Comparison of ENCODE assay signal across 8 mouse cellular contexts in genomic region chr8:69790364-69790763, GRCm38 (mm10). TPM values are rescaled to one million over a fixed set of nuclear protein-coding genes. Genes with fewer than 3 reads are reported as not detected.
DNase-seq lines count a peak whose midpoint lies in the region; ATAC-seq and TF ChIP-seq lines count a peak whose summit lies in the region.

No protein-coding gene starts in this region.

- H3ac ChIP-seq in myocyte (ENCODE audit: control insufficient read depth, insufficient read length): peak overlapping the region; percentile 71

- 30% methylated on average over 11 of the region's 11 CpGs for WGBS in heart, embryonic 11.5 days (ENCODE audit: insufficient replicate concordance)
- WGBS in intestine, embryonic 15.5 days: 27% methylated on average over 11 of the region's 11 CpGs

- ATAC-seq in heart, embryonic 11.5 days (replicated peaks; ENCODE audit: insufficient number of reproducible peaks, low FRiP score, low TSS enrichment): no peak
- peak; percentile 24; the same call in 1 of the 2 replicates for ATAC-seq in intestine, embryonic 15.5 days
- ATAC-seq in activated CD4-positive, CD25-positive, alpha-beta regulatory T cell, adult 4 months: no peak

- no peaks in the 10 kb centered on the region for H3K9me3 ChIP-seq in heart, embryonic 11.5 days (replicated peaks; ENCODE audit: control insufficient read depth, low read length)
- H3K9me3 ChIP-seq in intestine, embryonic 15.5 days: no peaks in the 10 kb centered on the region

- TF ChIP-seq POLR2A in myocyte (IDR thresholded peaks at IDR 0.05; ENCODE audit: insufficient read length, low read depth): no peak

- peak overlapping the region; percentile 84; the same call in 1 of the 2 replicates for H3K9ac ChIP-seq in heart, embryonic 11.5 days (ENCODE audit: low read depth, low read length)
- peak overlapping the region; percentile 94 for H3K9ac ChIP-seq in intestine, embryonic 15.5 days

- no peaks in the 10 kb centered on the region for H3K27me3 ChIP-seq in heart, embryonic 11.5 days (ENCODE audit: control insufficient read depth, insufficient read depth, low read length)
- no peaks in the 10 kb centered on the region for H3K27me3 ChIP-seq in intestine, embryonic 15.5 days (replicated peaks)
- H3K27me3 ChIP-seq in myocyte (ENCODE audit: control insufficient read depth, insufficient read depth, insufficient read length): no peaks in the 10 kb centered on the region

- H3K36me3 ChIP-seq in heart, embryonic 11.5 days (ENCODE audit: control insufficient read depth, insufficient read depth, low read length): peaks cover 6% of the 10 kb centered on the region
- peaks cover 16% of the 10 kb centered on the region for H3K36me3 ChIP-seq in intestine, embryonic 15.5 days
- peaks cover 6% of the 10 kb centered on the region for H3K36me3 ChIP-seq in myocyte (ENCODE audit: control insufficient read depth, insufficient read depth)

- H3K79me2 ChIP-seq in myocyte (ENCODE audit: control insufficient read depth, insufficient read depth): peaks cover 35% of the 10 kb centered on the region

- H3K4me2 ChIP-seq in heart, embryonic 11.5 days: peak overlapping the region; percentile 72
- H3K4me2 ChIP-seq in intestine, embryonic 15.5 days (replicated peaks): peak overlapping the region; percentile 61
- H3K4me2 ChIP-seq in myocyte (ENCODE audit: low read depth): peak overlapping the region; percentile 77

- DNase-seq in heart, adult 18-20 months: no peak
- DNase-seq in urinary bladder, postnatal 25 days (ENCODE audit: low spot score): peak; percentile 2
- DNase-seq in urinary bladder, adult 2 months (ENCODE audit: low spot score): no peak
- DNase-seq in thymus, postnatal 25 days: no peak

- peak overlapping the region; percentile 93 for H3K4me3 ChIP-seq in heart, embryonic 11.5 days (ENCODE audit: low read depth, low read length)
- H3K4me3 ChIP-seq in intestine, embryonic 15.5 days (replicated peaks): peak overlapping the region; percentile 86
- H3K4me3 ChIP-seq in myocyte: peak overlapping the region; percentile 71

- H3K27ac ChIP-seq in heart, embryonic 11.5 days (ENCODE audit: low read depth, low read length): peak overlapping the region; percentile 91
- H3K27ac ChIP-seq in intestine, embryonic 15.5 days: peak overlapping the region; percentile 91

- peaks cover 11% of the 10 kb centered on the region for H3K4me1 ChIP-seq in heart, embryonic 11.5 days (ENCODE audit: control insufficient read depth, insufficient read depth, low read length)
- H3K4me1 ChIP-seq in intestine, embryonic 15.5 days (replicated peaks): peaks cover 22% of the 10 kb centered on the region

TF ChIP-seq in myocyte, 11 proteins besides CTCF, POLR2A, EP300 and RAD21:
- no peak for TF ChIP-seq USF1 (IDR thresholded peaks at IDR 0.05; ENCODE audit: low read depth)
- no peak for TF ChIP-seq E2F4 (IDR thresholded peaks at IDR 0.05; ENCODE audit: insufficient read depth)
- no peak for TF ChIP-seq TCF3 (IDR thresholded peaks at IDR 0.05; ENCODE audit: insufficient read length, low read depth)
- no peak for TF ChIP-seq TCF12 (IDR thresholded peaks at IDR 0.05; ENCODE audit: insufficient read depth, poor library complexity, severe bottlenecking)
- TF ChIP-seq POLR2AphosphoS2 (IDR thresholded peaks at IDR 0.05; ENCODE audit: insufficient read length, low read depth): no peak
- TF ChIP-seq MAX (IDR thresholded peaks at IDR 0.05; ENCODE audit: low read depth): no peak
- no peak for TF ChIP-seq MYOG (IDR thresholded peaks at IDR 0.05; ENCODE audit: control insufficient read depth in 1 of 3, insufficient read depth in 1 of 3, insufficient read length in 2 of 3, low read depth in 2 of 3)
- no peak for TF ChIP-seq SRF (IDR thresholded peaks at IDR 0.05; ENCODE audit: control insufficient read depth, insufficient read length, low read depth)
- TF ChIP-seq REST (IDR thresholded peaks at IDR 0.05; ENCODE audit: insufficient read depth, insufficient read length): no peak
- TF ChIP-seq CEBPB (IDR thresholded peaks at IDR 0.05; ENCODE audit: insufficient read depth, poor library complexity, severe bottlenecking): no peak
- TF ChIP-seq MYOD1 (IDR thresholded peaks at IDR 0.05; ENCODE audit: control insufficient read depth in 1 of 3, insufficient read length in 2 of 3, low read depth in 2 of 3): no peak
TF ChIP-seq in myocyte: peak in this region for 0.

RNA-seq across cellular contexts. Expression of gene Atp13a1, which starts 0.6 kb away (rescaled TPM):
- 25.6 and 30.9 TPM in 2 replicates for polyA plus RNA-seq in heart, embryonic 11.5 days (2014; fragmentation: Nextera tagmentation; extraction: Ambion mirVana)
- 10 to 100 TPM; 12.5 to 12.9 TPM for total RNA-seq in heart, adult 18-20 months (2021)
- 39.5 and 43.8 TPM in 2 replicates for polyA plus RNA-seq in urinary bladder, adult 2 months (2012; rRNA removed)
- 48.9 and 51.1 TPM in 2 replicates for polyA plus RNA-seq in intestine, embryonic 15.5 days (2015; fragmentation: Nextera tagmentation; extraction: Ambion mirVana)
- 35.6 TPM for polyA plus RNA-seq in myocyte (2012; fragmentation: generic; extraction: Trizol)
- 10 to 100 TPM; 17.4 to 20.7 TPM for polyA plus RNA-seq in activated CD4-positive, CD25-positive, alpha-beta regulatory T cell, adult 4 months (2017; shearing (Covaris generic))

RNA-seq across cellular contexts. Expression of gene Zfp866, which starts 0.6 kb away (rescaled TPM):
- 19.1 and 20.0 TPM in 2 replicates for polyA plus RNA-seq in heart, embryonic 11.5 days (2014; fragmentation: Nextera tagmentation; extraction: Ambion mirVana)
- 10 to 100 TPM; 15.1 to 17.6 TPM for total RNA-seq in heart, adult 18-20 months (2021)
- polyA plus RNA-seq in urinary bladder, adult 2 months (2012; rRNA removed): 17.7 and 21.1 TPM in 2 replicates
- polyA plus RNA-seq in intestine, embryonic 15.5 days (2015; fragmentation: Nextera tagmentation; extraction: Ambion mirVana): 19.1 and 20.6 TPM in 2 replicates
- polyA plus RNA-seq in myocyte (2012; fragmentation: generic; extraction: Trizol): 4.9 TPM
- polyA plus RNA-seq in activated CD4-positive, CD25-positive, alpha-beta regulatory T cell, adult 4 months (2017; shearing (Covaris generic)): 10 to 100 TPM; 15.8 to 20.6 TPM

RNA-seq across cellular contexts. Expression of gene Gm20422, which starts 15.7 kb away (rescaled TPM):
- polyA plus RNA-seq in heart, embryonic 11.5 days (2014; fragmentation: Nextera tagmentation; extraction: Ambion mirVana): 1.8 TPM in 1 of 2 replicates, not detected in the other
- 1 to 10 TPM; 1.7 to 4.0 TPM for total RNA-seq in heart, adult 18-20 months (2021)
- 0.11 TPM in 1 of 2 replicates, not detected in the other for polyA plus RNA-seq in urinary bladder, adult 2 months (2012; rRNA removed)
- polyA plus RNA-seq in intestine, embryonic 15.5 days (2015; fragmentation: Nextera tagmentation; extraction: Ambion mirVana): 0.49 TPM in 1 of 2 replicates, not detected in the other
- polyA plus RNA-seq in myocyte (2012; fragmentation: generic; extraction: Trizol): 0.13 TPM
- polyA plus RNA-seq in activated CD4-positive, CD25-positive, alpha-beta regulatory T cell, adult 4 months (2017; shearing (Covaris generic)): 1 to 10 TPM in 1 of 2 experiments, not detected in 1; 2.0 TPM

RNA-seq across cellular contexts. Expression of gene Gmip, which starts 18.1 kb away (rescaled TPM):
- polyA plus RNA-seq in heart, embryonic 11.5 days (2014; fragmentation: Nextera tagmentation; extraction: Ambion mirVana): 5.2 and 7.8 TPM in 2 replicates
- 1 to 10 TPM; 4.2 to 7.4 TPM for total RNA-seq in heart, adult 18-20 months (2021)
- 19.5 and 20.3 TPM in 2 replicates for polyA plus RNA-seq in urinary bladder, adult 2 months (2012; rRNA removed)
- polyA plus RNA-seq in intestine, embryonic 15.5 days (2015; fragmentation: Nextera tagmentation; extraction: Ambion mirVana): 10.4 and 10.7 TPM in 2 replicates
- 5.7 TPM for polyA plus RNA-seq in myocyte (2012; fragmentation: generic; extraction: Trizol)
- 10 to 100 TPM; 66.3 to 86.0 TPM for polyA plus RNA-seq in activated CD4-positive, CD25-positive, alpha-beta regulatory T cell, adult 4 months (2017; shearing (Covaris generic))

RNA-seq across cellular contexts. Expression of gene Lpar2, which starts 31.9 kb away (rescaled TPM):
- 0.54 and 0.57 TPM in 2 replicates for polyA plus RNA-seq in heart, embryonic 11.5 days (2014; fragmentation: Nextera tagmentation; extraction: Ambion mirVana)
- under 1 TPM; 0.12 to 0.33 TPM for total RNA-seq in heart, adult 18-20 months (2021)
- polyA plus RNA-seq in urinary bladder, adult 2 months (2012; rRNA removed): 1.7 and 1.8 TPM in 2 replicates
- 0.41 and 0.42 TPM in 2 replicates for polyA plus RNA-seq in intestine, embryonic 15.5 days (2015; fragmentation: Nextera tagmentation; extraction: Ambion mirVana)
- polyA plus RNA-seq in myocyte (2012; fragmentation: generic; extraction: Trizol): 0.12 TPM
- polyA plus RNA-seq in activated CD4-positive, CD25-positive, alpha-beta regulatory T cell, adult 4 months (2017; shearing (Covaris generic)): under 1 TPM; 0.38 to 0.52 TPM
